Mouse (Mus musculus) small intestine, adult 2 months (tissue): ENCODE data around the gene Adora2a. TPM values are rescaled to one million over a fixed set of nuclear protein-coding genes. Genes with fewer than 3 reads are reported as not detected.
"Not testable (repeated sequence)": the region's sequence is repeated elsewhere in the genome, so short reads cannot be mapped to it uniquely, and the experiment has no call there.

Source experiments
- H3K27ac ChIP-seq: fragments of 200-500 bp; 2 replicates; pipeline ENCODE4 v1.5.1; 2012; ENCODE audit warnings: low read depth, low read length, control low read depth, inconsistent platforms; ENCODE audit not compliant: insufficient read depth
- H3K27me3 ChIP-seq: fragments of 200-500 bp; 2 replicates; pipeline ENCODE4 v1.6.1; 2012; ENCODE audit warnings: mild to moderate bottlenecking, moderate library complexity, low read length, inconsistent platforms; ENCODE audit not compliant: control insufficient read depth, insufficient read depth
- H3K36me3 ChIP-seq: fragments of 200-500 bp; 2 replicates; pipeline ENCODE4 v1.6.1; 2012; ENCODE audit warnings: mild to moderate bottlenecking, low read length, control low read depth, inconsistent platforms; ENCODE audit not compliant: control insufficient read depth, insufficient read depth
- H3K4me1 ChIP-seq: fragments of 200-500 bp; 2 replicates; pipeline ENCODE4 v1.6.1; 2012; ENCODE audit warnings: low read length, inconsistent platforms, mixed read lengths; ENCODE audit not compliant: control insufficient read depth, insufficient read depth, insufficient read length
- H3K4me3 ChIP-seq: fragments of 200-500 bp; 2 replicates; pipeline ENCODE4 v1.5.1; 2012; ENCODE audit warnings: low read depth, mild to moderate bottlenecking, control low read depth, inconsistent platforms, low read length, moderate library complexity
- CTCF ChIP-seq: fragments of 200-500 bp; IDR thresholded peaks from 2 replicates; pipeline ENCODE4 v1.5.1; 2012; ENCODE audit warnings: low read depth, mild to moderate bottlenecking, control low read depth, inconsistent platforms, low read length, moderate library complexity, mixed read lengths; ENCODE audit not compliant: insufficient replicate concordance, insufficient read length; ENCODE audit errors: extremely low read depth
- POLR2A ChIP-seq: fragments of 200-500 bp; IDR thresholded peaks from 2 replicates; pipeline ENCODE4 v1.6.1; 2012; ENCODE audit warnings: low read depth, mild to moderate bottlenecking, control low read depth, inconsistent platforms, low read length, moderate library complexity
- WGBS: fragments of 180-500 bp; shearing (Covaris S2); methylation state at CpG from one replicate; pipeline ENCODE4 v1.1.7; 2018; 5-methylcytosine and 5-hydroxymethylcytosine counted together
- polyA plus RNA-seq: library from polyadenylated mRNA; depleted of rRNA; stranded (reverse); fragments of >200 nt; gene quantifications from 2 replicates; pipeline ENCODE4 v1.2.3, GENCODE M21; 2012; rRNA removed

The Adora2a gene
- polyA plus RNA-seq, 1 experiment: 7.5 TPM

DNA sequence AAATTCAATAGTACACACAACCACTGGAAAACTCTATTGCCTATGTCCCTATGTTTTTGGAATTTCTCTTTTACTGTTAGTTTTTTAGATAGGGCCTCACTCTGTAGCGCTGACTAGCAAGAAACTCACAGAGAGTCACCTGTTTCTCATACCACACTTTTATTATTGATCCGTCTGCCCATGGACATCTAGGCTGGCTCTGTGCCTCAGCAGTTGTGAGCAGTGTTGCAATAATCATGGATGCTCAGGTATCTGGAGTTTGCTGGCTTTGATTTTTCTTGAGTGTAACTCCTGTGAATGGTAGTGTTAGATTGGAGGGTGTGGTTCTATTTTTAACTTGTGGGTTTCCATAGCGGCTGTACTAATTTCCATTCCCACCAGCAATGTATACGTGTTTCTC, 38.7 kb downstream of the Adora2a start:
- H3K27me3 ChIP-seq: no peaks in the 10 kb centered on the region
- no peak overlapping the region for H3K4me3 ChIP-seq
- 53% methylated on average over 4 of the region's 4 CpGs for WGBS
- TF ChIP-seq POLR2A: no peak
- TF ChIP-seq CTCF: no peak
- H3K4me1 ChIP-seq: no peaks in the 10 kb centered on the region
- no peak overlapping the region for H3K27ac ChIP-seq
- H3K36me3 ChIP-seq: no peaks in the 10 kb centered on the region

GRCm38 (mm10) chr10:75364214-75364690, 47.6 kb downstream of the Adora2a start:
- H3K4me3 ChIP-seq, H3K27me3 ChIP-seq, H3K4me1 ChIP-seq, H3K36me3 ChIP-seq: not testable (repeated sequence)
- H3K27ac ChIP-seq: peak overlapping the region; percentile 35; the same call in 1 of the 2 replicates
- WGBS: 12% methylated on average over 1 of the region's 1 CpGs

- no peak overlapping the region for H3K4me3 ChIP-seq
- H3K27ac ChIP-seq: peak overlapping the region; percentile 44
- H3K4me1 ChIP-seq: peaks cover 6% of the 10 kb centered on the region; the same call in 1 of the 2 replicates
- H3K36me3 ChIP-seq: no peaks in the 10 kb centered on the region
- TF ChIP-seq POLR2A: no peak
- TF ChIP-seq CTCF: no peak
- H3K27me3 ChIP-seq: no peaks in the 10 kb centered on the region
- 49% methylated on average over 9 of the region's 9 CpGs for WGBS
These were observed 48.1 kb downstream of the Adora2a start for GRCm38 (mm10) chr10:75364796-75365195.

DNA sequence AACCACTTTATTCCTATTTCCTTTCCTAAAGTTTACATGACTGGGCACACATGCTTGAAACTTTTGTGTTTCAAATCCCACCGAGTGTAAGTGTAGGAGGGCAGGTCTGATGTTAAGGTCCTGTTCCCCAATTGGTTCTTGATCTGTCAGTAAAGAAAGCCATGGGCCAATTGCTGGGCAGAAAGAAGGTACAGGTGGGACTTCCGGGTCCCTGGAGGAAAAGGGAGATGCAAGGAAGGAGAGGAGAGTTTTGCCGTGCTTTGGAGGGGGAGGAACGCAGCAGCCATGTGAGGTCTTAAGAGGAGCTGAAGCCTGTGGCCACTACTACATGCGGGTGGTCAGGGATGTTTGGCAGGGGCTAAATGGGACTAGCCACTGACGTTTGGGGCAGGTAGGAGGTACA, 48.6 kb downstream of the Adora2a start:
- H3K4me1 ChIP-seq: peaks cover 6% of the 10 kb centered on the region; the same call in 1 of the 2 replicates
- 55% methylated on average over 6 of the region's 6 CpGs for WGBS
- peak overlapping the region; percentile 60 for H3K4me3 ChIP-seq
- H3K36me3 ChIP-seq: no peaks in the 10 kb centered on the region
- H3K27ac ChIP-seq: peak overlapping the region; percentile 44
- H3K27me3 ChIP-seq: no peaks in the 10 kb centered on the region
- peak; percentile 20; the same call in 1 of the 2 replicates for TF ChIP-seq POLR2A
- TF ChIP-seq CTCF: no peak

DNA sequence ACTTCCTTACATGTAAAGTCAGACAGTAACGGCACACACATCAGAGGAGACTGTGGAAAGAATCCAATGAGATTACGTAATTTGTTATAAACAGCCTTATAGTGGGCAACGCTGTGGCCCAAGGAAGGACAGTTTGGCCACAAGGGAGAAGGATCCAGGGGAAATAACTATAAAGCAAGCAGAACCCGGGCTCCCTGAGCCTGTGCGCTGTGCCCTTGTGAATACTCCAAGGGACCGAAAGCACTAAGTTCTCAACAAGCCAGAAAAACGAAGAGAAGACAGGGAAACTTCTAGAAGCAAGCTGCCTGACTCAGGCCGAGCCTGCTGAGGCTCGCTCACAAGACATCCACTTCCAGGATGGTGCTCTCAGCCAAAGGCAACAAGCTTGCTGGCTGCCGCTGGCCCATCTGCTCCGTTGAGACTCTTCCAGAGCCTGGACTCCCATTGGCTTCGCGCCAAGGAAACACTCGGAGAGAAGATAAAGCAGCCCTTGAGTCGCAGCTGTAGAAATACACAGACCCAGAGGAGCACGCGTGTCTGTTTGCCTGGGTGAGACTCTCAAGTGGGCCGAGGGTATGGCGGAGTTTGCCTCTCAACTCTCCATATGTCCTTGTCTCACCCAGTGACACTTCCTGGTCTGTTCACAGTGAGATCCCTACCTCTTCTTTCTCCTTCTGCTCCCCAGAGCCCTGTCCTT, 57.1 kb downstream of the Adora2a start:
- not testable (repeated sequence) for H3K36me3 ChIP-seq, H3K27ac ChIP-seq, H3K4me1 ChIP-seq, H3K27me3 ChIP-seq, H3K4me3 ChIP-seq
- WGBS: 39% methylated on average over 14 of the region's 19 CpGs

GRCm38 (mm10) chr10:75378688-75379087, 62.0 kb downstream of the Adora2a start:
- 72% methylated on average over 10 of the region's 10 CpGs for WGBS
- Histone ChIP-seq H3K27ac (no peak overlapping the region), H3K4me1 (peaks cover 4% of the 10 kb centered on the region; the same call in 1 of the 2 replicates), H3K4me3 (no peak overlapping the region), H3K36me3 (no peaks in the 10 kb centered on the region), H3K27me3 (no peaks in the 10 kb centered on the region)
- no peak for TF ChIP-seq CTCF
- no peak for TF ChIP-seq POLR2A

Other genes starting within 250 kb of the Adora2a start
- 16.2 and 48.2 TPM in 2 replicates for gene Specc1l, start 104.8 kb upstream of the Adora2a start, polyA plus RNA-seq
- 1.0 and 1.6 TPM in 2 replicates for gene Upb1, start 84.2 kb downstream of the Adora2a start, polyA plus RNA-seq
- 5.2 and 7.4 TPM in 2 replicates for gene Snrpd3, start 200.7 kb downstream of the Adora2a start, polyA plus RNA-seq
- gene Gucd1, start 201.1 kb downstream of the Adora2a start, polyA plus RNA-seq: 111 and 261 TPM in 2 replicates
- 1.8 and 1.9 TPM in 2 replicates for gene Lrrc75b, start 243.5 kb downstream of the Adora2a start, polyA plus RNA-seq
- 454 and 722 TPM in 2 replicates for gene Ggt1, start 244.7 kb downstream of the Adora2a start, polyA plus RNA-seq